Mouse (Mus musculus) gastrocnemius, postnatal 36 days (tissue): ENCODE data around the gene Homer3. TPM values are rescaled to one million over a fixed set of nuclear protein-coding genes. Genes with fewer than 3 reads are reported as not detected.

ENCODE experiments used
- DNase-seq, 2 experiments: peaks; one replicate each; pipeline ENCODE4 v3.0.0; 2022
- intact Hi-C: fragments of 180-260 bp; cut with DNase I; formaldehyde crosslinking; loops from one replicate; pipeline ENCODE4 v1.15.1; 2025
- total RNA-seq, 2 experiments: library from RNA; stranded (reverse); gene quantifications; 2 replicates each; pipeline ENCODE4 v1.2.3; 2021

The Homer3 gene
- total RNA-seq, 2 experiments from 2014 or later: 3.0 to 4.7 TPM

GRCm38 (mm10) chr8:70283136-70284077, 780 bp downstream of the Homer3 start:
- DNase-seq: peak in 1 of 2 experiments; percentile 31
- intact Hi-C loops: no loop called here

GRCm38 (mm10) chr8:70284421-70284820, 1.8 kb downstream of the Homer3 start:
- DNase-seq: no peak
- intact Hi-C loops: no loop called here

- intact Hi-C loops: no loop called here
- no peak for DNase-seq
These were observed 2.7 kb downstream of the Homer3 start for GRCm38 (mm10) chr8:70285304-70285703.

- intact Hi-C loops: no loop called here
- DNase-seq: no peak
These were observed 4.1 kb downstream of the Homer3 start for GRCm38 (mm10) chr8:70286737-70287136.

GRCm38 (mm10) chr8:70293988-70294405, 11.4 kb downstream of the Homer3 start:
- no peak for DNase-seq
- intact Hi-C loops: no loop called here

GRCm38 (mm10) chr8:70300881-70301280, 18.3 kb downstream of the Homer3 start:
- intact Hi-C loops: no loop called here

GRCm38 (mm10) chr8:70302358-70302890, 19.8 kb downstream of the Homer3 start, which contains the start of the genes Ddx49 and Cope:
Gene Ddx49, minus strand, starts transcription at chr8:70302489.
Gene Cope, plus strand, starts transcription at chr8:70302518.
- DNase-seq: peak; percentile 81 to 92
- intact Hi-C loops: no loop called here

More at GRCm38 (mm10) chr8:70300881-70301280, 18.3 kb downstream of the Homer3 start:
- DNase-seq: no peak

GRCm38 (mm10) chr8:70302901-70303300, 20.3 kb downstream of the Homer3 start:
- no peak for DNase-seq
- intact Hi-C loops: no loop called here

- no peak for DNase-seq
- intact Hi-C loops: no loop called here
These were observed 26.7 kb downstream of the Homer3 start for GRCm38 (mm10) chr8:70309311-70309710.

GRCm38 (mm10) chr8:70313399-70313798, 30.8 kb downstream of the Homer3 start:
- intact Hi-C loops: no loop called here
- peak; percentile 75 to 80 for DNase-seq

GRCm38 (mm10) chr8:70315624-70316510, 33.2 kb downstream of the Homer3 start, which contains the start of gene Cers1:
Gene Cers1, plus strand, starts transcription at chr8:70315775.
- intact Hi-C loops: no loop called here
- peak; percentile 46 to 51 for DNase-seq

- intact Hi-C loops: no loop called here
- DNase-seq: no peak
These were observed 34.2 kb downstream of the Homer3 start for GRCm38 (mm10) chr8:70316511-70317504.

GRCm38 (mm10) chr8:70317872-70318271, 35.2 kb downstream of the Homer3 start:
- intact Hi-C loops: no loop called here
- no peak for DNase-seq

GRCm38 (mm10) chr8:70323716-70324115, 41.1 kb downstream of the Homer3 start:
- DNase-seq: no peak
- intact Hi-C loops: no loop called here

GRCm38 (mm10) chr8:70327512-70327911, 44.9 kb downstream of the Homer3 start:
- DNase-seq: no peak
- intact Hi-C loops: no loop called here

- intact Hi-C loops: no loop called here
- DNase-seq: no peak
These were observed 46.7 kb downstream of the Homer3 start, which contains the start of gene Gdf1 for GRCm38 (mm10) chr8:70329124-70329834. Gene Gdf1, plus strand, starts transcription at chr8:70329817.

GRCm38 (mm10) chr8:70329835-70330740, 47.5 kb downstream of the Homer3 start:
- intact Hi-C loops: no loop called here
- no peak for DNase-seq
